Mouse (Mus musculus) 3T3-L1 (cell line): ENCODE measurements at regions not wholly inside any gene's neighbourhood (a gene's known extent, or its start where the extent isn't known, plus 50 kb on each side); places are given as distances from the start of the nearest gene placed in this dataset.

ENCODE experiments used
- DNase-seq: peaks from one replicate; pipeline ENCODE4 v3.0.0-alpha.2; 2015; ENCODE audit warnings: low read depth, low spot score

DNA sequence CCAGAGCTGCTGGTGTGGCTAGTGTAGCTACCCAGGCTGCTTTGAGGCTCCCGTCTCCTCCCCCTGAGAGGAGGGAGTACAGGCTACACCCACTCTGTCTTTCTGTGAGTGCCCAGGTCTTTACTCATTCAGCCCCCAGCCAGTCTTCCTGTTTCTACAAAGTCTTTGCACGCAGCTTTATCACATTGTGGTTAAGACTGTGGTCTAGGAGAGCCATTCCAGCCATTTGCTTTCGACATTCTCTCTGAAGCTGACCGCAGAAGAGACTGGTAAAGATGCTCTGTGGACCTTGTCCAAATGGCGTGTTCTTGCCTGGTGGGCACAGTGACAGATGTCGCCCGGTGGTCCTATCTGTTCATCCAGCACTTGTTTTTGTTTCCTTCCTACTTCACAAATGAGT lies 62.0 kb downstream of the Tpra1 start:
- DNase-seq, result peak; percentile 94

DNA sequence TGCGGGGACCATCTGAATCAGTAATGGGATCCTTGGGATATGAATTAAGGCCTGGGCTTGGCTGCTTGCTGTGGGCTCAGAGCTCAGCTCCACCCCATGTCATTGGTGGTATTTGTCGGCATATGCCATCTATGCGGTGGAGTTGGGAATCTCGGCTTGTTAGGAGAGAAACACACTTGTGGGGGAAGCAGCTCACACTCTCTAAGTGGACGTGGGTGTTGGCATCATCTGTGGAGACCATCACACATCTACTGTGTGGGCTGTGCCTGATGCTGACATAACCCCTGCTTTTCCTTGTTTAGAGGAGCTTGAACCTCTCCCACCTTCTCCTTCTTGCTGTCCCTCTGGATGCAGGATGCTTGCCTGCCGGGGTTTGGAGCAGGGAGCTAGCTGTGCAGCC lies 62.9 kb downstream of the Tpra1 start:
- DNase-seq, result no peak

DNA sequence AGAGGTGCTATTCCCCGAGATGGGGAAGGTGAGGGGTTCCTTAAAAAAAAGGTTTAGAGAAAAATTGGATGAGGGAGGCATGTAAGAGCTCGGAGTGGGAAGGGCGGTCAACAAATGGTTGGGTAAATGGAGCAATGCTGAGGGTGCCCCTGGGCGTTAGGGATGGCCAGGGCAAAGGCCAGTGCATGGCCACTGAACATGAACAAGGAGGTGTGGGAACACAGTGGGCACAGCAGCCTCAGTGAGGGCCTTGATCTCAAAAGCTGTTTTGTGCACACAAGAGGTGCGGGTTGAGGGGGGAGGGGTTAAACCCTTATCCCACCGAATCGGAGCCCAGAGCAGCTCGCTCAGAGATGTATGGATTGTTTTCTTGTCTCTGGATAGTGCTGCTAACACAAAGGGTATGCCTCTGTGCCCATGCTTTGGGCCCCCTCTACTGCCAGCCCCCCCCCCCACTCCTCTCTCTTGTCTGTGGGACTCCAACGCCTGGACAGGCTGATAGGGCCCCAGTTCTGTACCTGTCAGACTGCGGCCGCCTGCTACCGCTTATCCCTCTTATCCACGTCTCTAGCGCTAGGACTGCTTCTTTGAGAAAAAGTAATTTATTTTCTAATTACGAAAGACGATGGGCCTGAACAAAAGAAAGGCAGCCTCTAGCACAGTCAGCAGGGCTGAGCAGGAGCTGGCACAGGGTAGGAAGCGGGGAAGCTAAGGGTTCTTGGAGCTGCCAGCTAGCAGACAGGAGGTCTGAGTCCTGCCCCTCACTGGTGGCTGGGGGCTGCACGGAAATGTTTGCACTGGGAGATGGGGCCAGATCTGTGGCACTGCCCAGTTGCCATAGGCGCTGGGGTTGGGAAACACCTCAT lies 63.5 kb downstream of the Tpra1 start:
- no peak for DNase-seq

GRCm38 (mm10) chr6:88966501-88966900 lies 64.5 kb downstream of the Tpra1 start:
- DNase-seq, result peak; percentile 89

GRCm38 (mm10) chr6:88968842-88969241 lies 66.8 kb downstream of the Tpra1 start:
- no peak for DNase-seq

DNA sequence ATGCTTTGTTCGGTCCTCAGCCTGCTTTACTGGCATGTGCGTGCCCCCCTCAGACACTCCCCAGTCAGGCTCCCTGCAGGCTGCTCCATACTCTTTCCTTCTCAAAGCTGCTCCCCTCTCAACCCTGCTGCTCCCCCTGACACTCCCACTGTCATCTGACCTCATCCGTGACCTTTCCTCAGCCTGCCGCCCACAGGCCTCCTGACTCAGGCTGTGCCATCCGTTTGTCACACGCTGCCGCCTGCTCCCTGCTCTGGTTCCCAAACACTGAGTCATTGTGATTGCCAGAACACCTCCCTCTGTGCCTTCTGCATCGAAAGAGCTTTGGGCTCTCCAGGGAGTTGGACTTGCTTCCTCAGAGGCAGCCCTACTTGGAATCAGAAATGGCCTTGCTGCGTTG lies 69.7 kb downstream of the Tpra1 start:
- DNase-seq, result peak; percentile 89

GRCm38 (mm10) chr6:88974457-88974856 lies 72.4 kb downstream of the Tpra1 start:
- DNase-seq, result no peak

- DNase-seq, result no peak
These were observed 74.5 kb downstream of the Tpra1 start for GRCm38 (mm10) chr6:88976581-88976980.

DNA sequence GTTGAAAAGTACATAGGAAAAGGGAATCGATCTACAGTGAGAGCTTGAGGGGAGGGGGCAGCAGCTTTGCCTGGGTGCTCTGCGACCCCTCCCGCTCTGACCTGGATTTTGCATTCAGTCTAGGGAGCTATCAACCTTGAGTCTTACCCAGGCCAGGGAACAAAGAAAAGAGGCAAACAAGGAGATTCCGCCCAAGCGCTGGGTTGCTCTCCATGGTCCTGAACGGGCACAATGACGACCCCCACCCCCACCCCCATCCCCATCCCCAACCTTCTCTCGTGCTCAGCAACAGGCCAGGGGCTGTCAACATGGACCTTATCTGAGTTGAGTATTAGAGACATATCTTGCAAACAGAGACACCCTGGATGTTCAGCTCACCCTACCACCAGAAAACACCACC lies 74.9 kb downstream of the Tpra1 start:
- no peak for DNase-seq

DNA sequence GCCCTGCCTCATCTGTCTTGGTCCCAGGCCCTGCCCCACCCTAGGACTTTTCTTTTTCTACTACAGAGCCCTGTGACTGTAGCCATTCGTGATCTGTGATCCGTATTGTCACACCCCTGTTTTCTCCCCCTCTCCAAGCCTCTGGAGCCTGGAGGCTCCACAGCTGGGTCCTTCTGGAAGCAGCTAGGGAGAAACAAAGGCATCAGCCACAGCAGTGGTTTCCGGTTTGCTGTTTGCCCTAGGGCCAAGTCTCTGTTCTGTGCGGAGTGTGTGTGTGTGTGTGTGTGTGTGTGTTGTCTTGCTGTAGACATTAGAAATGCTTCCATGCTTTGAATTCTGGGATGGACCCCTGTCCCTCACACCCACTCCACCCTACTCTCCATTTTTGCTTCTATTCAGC lies 76.9 kb downstream of the Tpra1 start:
- no peak for DNase-seq

- peak; percentile 87 for DNase-seq
These were observed 78.1 kb downstream of the Tpra1 start for GRCm38 (mm10) chr6:88980112-88980511.

GRCm38 (mm10) chr6:88981544-88981943 lies 79.5 kb downstream of the Tpra1 start:
- no peak for DNase-seq

DNA sequence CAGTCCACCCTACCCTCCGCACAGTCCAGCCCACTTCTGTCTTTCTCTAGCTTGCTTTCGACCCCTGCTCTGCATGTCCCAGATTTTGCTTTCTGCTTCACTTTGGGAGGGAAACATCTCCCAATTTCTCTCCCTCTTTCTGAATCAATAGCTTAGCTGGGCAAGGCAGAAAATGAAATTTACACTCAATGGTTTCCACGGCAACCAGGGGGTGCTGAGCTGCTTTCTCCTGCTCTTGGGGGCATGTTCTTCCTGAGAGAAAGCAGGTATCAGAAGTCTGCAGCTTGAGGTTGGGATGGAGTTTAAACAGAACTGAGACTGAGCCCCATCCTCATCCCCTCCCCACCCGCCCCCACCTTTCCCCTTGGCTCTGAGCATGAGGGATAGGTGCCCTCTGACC lies 82.1 kb downstream of the Tpra1 start:
- DNase-seq, result no peak

DNA sequence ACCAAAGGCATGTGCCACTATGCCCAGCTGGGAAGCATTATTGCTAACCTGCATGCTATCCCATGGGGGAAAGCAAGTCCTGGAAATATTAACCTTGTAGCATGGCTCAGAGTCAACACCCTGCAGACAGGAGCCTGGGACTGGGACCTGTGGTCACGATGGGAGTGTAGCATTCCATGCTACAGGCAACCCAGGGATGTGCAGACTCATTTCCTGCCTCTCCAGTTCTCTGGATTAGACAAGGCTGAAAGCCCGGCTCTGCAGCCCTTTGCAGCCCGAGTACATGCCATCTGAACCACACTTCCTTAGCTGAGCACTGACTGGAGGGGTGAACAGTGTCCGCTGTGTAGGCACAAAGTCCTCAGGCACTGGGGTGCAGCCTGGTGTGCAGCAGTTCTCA lies 82.8 kb downstream of the Tpra1 start:
- DNase-seq, result peak; percentile 94

GRCm38 (mm10) chr6:88988551-88988950 lies 86.5 kb downstream of the Tpra1 start:
- DNase-seq, result peak; percentile 44

GRCm38 (mm10) chr6:88989617-88990299 lies 87.7 kb downstream of the Tpra1 start:
- no peak for DNase-seq

- DNase-seq, result peak; percentile 91
These were observed 88.2 kb downstream of the Tpra1 start for GRCm38 (mm10) chr6:88990300-88990685.

DNA sequence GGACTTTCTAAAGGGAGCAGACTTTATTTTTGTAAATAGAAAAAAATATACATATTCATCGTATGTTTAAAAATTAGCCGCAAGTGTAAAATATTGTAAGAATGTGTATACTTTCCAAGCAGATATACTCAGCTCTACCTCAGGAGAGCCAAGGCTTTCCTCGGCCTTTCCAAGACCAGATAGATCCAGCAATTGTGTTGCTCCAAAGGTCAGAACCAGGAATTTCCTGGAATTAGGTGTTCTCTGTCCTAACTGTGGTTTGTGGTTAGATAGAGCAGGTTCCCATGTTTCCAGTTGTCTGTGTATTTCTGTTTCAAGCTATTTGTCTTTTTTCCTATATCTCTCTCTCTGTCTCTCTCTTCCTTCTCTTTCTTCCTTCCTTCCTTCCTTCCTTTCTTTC lies 93.0 kb downstream of the Tpra1 start:
- peak; percentile 25 for DNase-seq

GRCm38 (mm10) chr6:88998927-88999722 lies 97.1 kb downstream of the Tpra1 start:
- no peak for DNase-seq

DNA sequence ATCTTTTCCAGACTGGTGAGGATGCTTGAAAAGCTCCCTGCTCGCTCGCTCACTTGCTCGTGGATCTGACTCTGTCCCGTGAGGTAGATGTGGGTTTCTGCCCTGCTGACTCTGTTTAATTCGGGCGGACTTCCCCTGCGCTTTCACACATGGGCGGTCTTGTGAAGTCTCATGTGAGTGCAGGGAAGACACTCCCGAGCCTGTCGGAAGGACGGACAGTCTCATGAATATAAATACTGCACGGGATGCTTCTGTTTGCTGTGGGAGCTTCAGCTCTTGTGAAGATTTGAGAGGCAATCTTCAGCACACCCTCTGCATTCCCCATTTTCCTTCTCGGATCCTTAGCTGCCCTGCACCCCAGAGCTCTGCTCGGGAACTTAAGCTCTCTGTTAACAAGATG lies 98.3 kb downstream of the Tpra1 start:
- no peak for DNase-seq

GRCm38 (mm10) chr6:89003197-89003923 lies 101.3 kb downstream of the Tpra1 start:
- DNase-seq, result no peak

DNA sequence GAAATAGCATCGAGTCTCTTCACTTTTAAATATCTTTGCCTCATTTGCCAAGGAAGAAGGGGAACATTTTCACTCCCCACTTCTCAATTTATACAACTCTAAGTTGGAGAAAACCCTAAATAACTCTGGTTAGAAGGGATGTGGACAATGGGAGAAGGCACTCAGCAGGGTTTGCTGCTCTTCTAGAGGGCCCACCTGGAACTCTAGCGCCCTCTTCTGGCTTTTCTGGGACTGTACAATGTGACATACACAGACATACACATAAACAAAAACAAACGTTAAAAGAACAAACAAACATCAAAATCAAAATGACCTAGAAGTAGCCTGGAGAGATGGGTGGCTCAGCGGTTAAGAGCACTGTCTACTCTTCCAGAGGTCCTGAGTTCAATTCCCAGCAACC lies 103.0 kb downstream of the Tpra1 start:
- DNase-seq, result peak; percentile 30
